Mouse (Mus musculus) liver, adult 2 months (tissue): ENCODE measurements at regions not wholly inside any gene's neighbourhood (a gene's known extent, or its start where the extent isn't known, plus 50 kb on each side); places are given as distances from the start of the nearest gene placed in this dataset.

Source experiments
- CTCF ChIP-seq: fragments of 200-500 bp; IDR thresholded peaks from 2 replicates; pipeline ENCODE4 v1.5.1; 2011; ENCODE audit warnings: low read depth, low read length, control low read depth
- POLR2A ChIP-seq: fragments of 200-500 bp; IDR thresholded peaks from 2 replicates; pipeline ENCODE4 v1.6.1; 2011; ENCODE audit warnings: low read length, control low read depth; ENCODE audit not compliant: insufficient read depth; ENCODE audit errors: extremely low read depth

DNA sequence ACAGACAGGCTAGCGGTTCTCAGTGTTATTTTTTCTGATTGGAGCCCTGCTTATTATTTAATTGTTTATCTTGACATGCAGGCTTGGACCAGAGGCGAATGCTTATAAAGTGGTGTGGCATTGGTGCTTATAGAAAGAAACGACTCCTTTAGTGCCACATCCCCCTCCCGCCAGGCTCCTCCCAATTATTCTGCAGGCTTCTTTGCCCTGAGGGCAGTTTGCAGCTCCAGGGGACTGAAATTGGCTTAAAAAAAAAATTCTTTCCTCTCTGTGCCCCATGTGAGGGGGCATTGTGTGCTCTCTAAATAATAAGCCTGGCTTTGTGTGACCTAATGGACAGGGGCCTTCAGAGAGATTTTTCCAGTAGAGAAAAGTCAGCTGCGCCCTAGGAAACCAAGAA lies 409.1 kb upstream of the Smim15 start:
- no peak for TF ChIP-seq CTCF
- TF ChIP-seq POLR2A: no peak
